Mouse (Mus musculus): ENCODE results near the gene Bri3.

GRCm38 (mm10) chr5:144257451-144258110, 13.3 kb downstream of the Bri3 start:
- TF ChIP-seq POLR2A (IDR thresholded peaks at IDR 0.05; ENCODE audit: insufficient read depth, low read depth, low read length): no peak
- no peak for TF ChIP-seq CTCF (IDR thresholded peaks at IDR 0.05; ENCODE audit: insufficient read depth, low read depth, low read length)
